Mouse (Mus musculus) lung, postnatal 4 days (tissue): ENCODE measurements around the gene Gadl1.

Experiments
- DNase-seq, 2 experiments: peaks; one replicate each; pipeline ENCODE4 v3.0.0; 2021

The Gadl1 gene

GRCm38 (mm10) chr9:115909155-115909554 lies at the start of gene Gadl1:
Gene Gadl1 (plus strand): TSS chr9:115909455.
- DNase-seq = no peak

GRCm38 (mm10) chr9:115862802-115863201 lies 46.5 kb upstream of the Gadl1 start:
- no peak for DNase-seq

- no peak for DNase-seq
Measured at GRCm38 (mm10) chr9:115863326-115863725, 45.9 kb upstream of the Gadl1 start.

GRCm38 (mm10) chr9:115867277-115867676 lies 42.0 kb upstream of the Gadl1 start:
- peak in 1 of 2 experiments; percentile 19 for DNase-seq

GRCm38 (mm10) chr9:115870168-115870567 lies 39.1 kb upstream of the Gadl1 start:
- DNase-seq = no peak

- no peak for DNase-seq
Measured at GRCm38 (mm10) chr9:115870640-115871039, 38.6 kb upstream of the Gadl1 start.

GRCm38 (mm10) chr9:115880500-115880899 lies 28.8 kb upstream of the Gadl1 start:
- no peak for DNase-seq

GRCm38 (mm10) chr9:115881137-115881536 lies 28.1 kb upstream of the Gadl1 start:
- peak in 1 of 2 experiments; percentile 9 for DNase-seq

GRCm38 (mm10) chr9:115882627-115883200 lies 26.5 kb upstream of the Gadl1 start:
- no peak for DNase-seq

- DNase-seq = no peak
Measured at GRCm38 (mm10) chr9:115883413-115883812, 25.8 kb upstream of the Gadl1 start.

GRCm38 (mm10) chr9:115887571-115887970 lies 21.7 kb upstream of the Gadl1 start:
- DNase-seq = no peak

GRCm38 (mm10) chr9:115893131-115893530 lies 16.1 kb upstream of the Gadl1 start:
- no peak for DNase-seq

- peak in 1 of 2 experiments; percentile 36 for DNase-seq
Measured at GRCm38 (mm10) chr9:115893947-115894346, 15.3 kb upstream of the Gadl1 start.

- no peak for DNase-seq
Measured at GRCm38 (mm10) chr9:115908325-115908724, 930 bp upstream of the Gadl1 start.

- no peak for DNase-seq
Measured at GRCm38 (mm10) chr9:115914006-115914405, 4.8 kb downstream of the Gadl1 start.

GRCm38 (mm10) chr9:115915586-115916270 lies 6.5 kb downstream of the Gadl1 start:
- peak in 1 of 2 experiments; percentile 29 for DNase-seq

- DNase-seq = no peak
Measured at GRCm38 (mm10) chr9:115919736-115920135, 10.5 kb downstream of the Gadl1 start.

GRCm38 (mm10) chr9:115922662-115923061 lies 13.4 kb downstream of the Gadl1 start:
- DNase-seq = no peak

- DNase-seq = no peak
Measured at GRCm38 (mm10) chr9:115924094-115924493, 14.8 kb downstream of the Gadl1 start.

GRCm38 (mm10) chr9:115931803-115932202 lies 22.5 kb downstream of the Gadl1 start:
- DNase-seq = no peak

- DNase-seq = no peak
Measured at GRCm38 (mm10) chr9:115932741-115933140, 23.5 kb downstream of the Gadl1 start.

- no peak for DNase-seq
Measured at GRCm38 (mm10) chr9:115933243-115933964, 24.1 kb downstream of the Gadl1 start.

GRCm38 (mm10) chr9:115934288-115934687 lies 25.0 kb downstream of the Gadl1 start:
- DNase-seq = no peak

GRCm38 (mm10) chr9:115936350-115936749 lies 27.1 kb downstream of the Gadl1 start:
- DNase-seq = no peak
